Mouse (Mus musculus) heart, postnatal 0 days (tissue): Measurements from ENCODE around the gene Gm14085.

Experiments
- CTCF ChIP-seq: IDR thresholded peaks from 2 replicates; pipeline ENCODE4 v1.5.1; 2016; ENCODE audit warnings: antibody characterized with exemption, control low read depth, low read depth
- EP300 ChIP-seq: IDR thresholded peaks from 2 replicates; pipeline ENCODE4 v1.6.1; 2016; ENCODE audit warnings: antibody characterized with exemption, low read depth

GRCm38 (mm10) chr2:122558317-122558716 lies 73.6 kb downstream of the Gm14085 start:
- TF ChIP-seq CTCF, result peak; percentile 72
- TF ChIP-seq EP300, result no peak
